11 mouse cellular contexts compared by ENCODE assay signal in genomic region chr10:120850391-120851195, GRCm38 (mm10). TPM values are rescaled to one million over a fixed set of nuclear protein-coding genes. Genes with fewer than 3 reads are reported as not detected.
DNase-seq lines count a peak whose midpoint lies in the region; ATAC-seq lines count a peak whose summit lies in the region.
"Had no signal": no experiment of that assay in that cellular context is flagged by ENCODE, and none has a peak within 500 bp of the region (broad histone marks: within the 10 kb centered on the region; RNA-seq: fewer than 3 reads in every experiment).

No protein-coding gene starts in this region.

- H3K4me1 ChIP-seq in hindbrain, embryonic 13.5 days (replicated peaks): peaks cover 11% of the 10 kb centered on the region

- H3K27me3 ChIP-seq in hindbrain, embryonic 13.5 days: no peaks in the 10 kb centered on the region; the same call in 1 of the 2 replicates
- H3K27me3 ChIP-seq: Patski had no signal

- no peaks in the 10 kb centered on the region for H3K36me3 ChIP-seq in hindbrain, embryonic 13.5 days
- H3K36me3 ChIP-seq: midbrain, embryonic 12.5 days had no signal

- no peak overlapping the region for H3K4me3 ChIP-seq in hindbrain, embryonic 13.5 days
- H3K4me3 ChIP-seq: midbrain, embryonic 12.5 days had no signal

- H3K4me2 ChIP-seq in hindbrain, embryonic 13.5 days: 0 out of 2 replicates have a peak overlapping the region, but pooled peaks have one; percentile 14
- H3K4me2 ChIP-seq: midbrain, embryonic 12.5 days had no signal

- ATAC-seq in hindbrain, embryonic 13.5 days (ENCODE audit: low FRiP score): no peak
- no peak for ATAC-seq in granulocyte monocyte progenitor cell, adult 5-6 weeks (replicated peaks; ENCODE audit: poor library complexity, severe bottlenecking)
- ATAC-seq: Patski had no signal

- no peaks in the 10 kb centered on the region for H3K9me3 ChIP-seq in hindbrain, embryonic 13.5 days
- H3K9me3 ChIP-seq: midbrain, embryonic 12.5 days had no signal

- 67% methylated on average over 24 of the region's 24 CpGs for WGBS in hindbrain, embryonic 13.5 days

- H3K9ac ChIP-seq in hindbrain, embryonic 13.5 days: no peak overlapping the region
- H3K9ac ChIP-seq: midbrain, embryonic 12.5 days had no signal

- peak; percentile 78 for DNase-seq in NIH3T3 (ENCODE audit: low read depth)
- DNase-seq in embryo, embryonic 11 days: peak; percentile 79
- DNase-seq in kidney, postnatal 25 days: peak; percentile 39 to 46
- no peak for DNase-seq in layer of hippocampus, adult 11-12 months (ENCODE audit: low spot score)
- DNase-seq in B cell, adult 2 months: no peak
- no peak for DNase-seq in right cerebral cortex, postnatal 36 days (ENCODE audit: low spot score in 2 of 2)
- DNase-seq: right cerebral cortex, postnatal 25 days had no signal

- no peak overlapping the region for H3K27ac ChIP-seq in hindbrain, embryonic 13.5 days
- H3K27ac ChIP-seq: midbrain, embryonic 12.5 days had no signal

RNA-seq across cellular contexts. Expression of gene Msrb3, which starts 48.3 kb away (rescaled TPM):
- 2.3 and 2.6 TPM in 2 replicates for polyA plus RNA-seq in hindbrain, embryonic 13.5 days (2015; fragmentation: Nextera tagmentation; extraction: Ambion mirVana)
- total RNA-seq in granulocyte monocyte progenitor cell, adult 5-6 weeks (2014; fragmentation: Nextera tagmentation): 0.60 and 0.84 TPM in 2 replicates
- 0.36 and 0.52 TPM in 2 replicates for total RNA-seq in granulocyte monocyte progenitor cell, adult 5-6 weeks (2017)

Comparison
In these comparisons a context has a peak if more than half of its experiments do, and no peak if none do; other contexts are left out.
1. DNase-seq: peak in NIH3T3 (single experiment), embryo, embryonic 11 days (single experiment) and kidney, postnatal 25 days (2 of 2); none in layer of hippocampus, adult 11-12 months (single experiment), B cell, adult 2 months (0 of 2) and right cerebral cortex, postnatal 36 days (0 of 2).